Mouse (Mus musculus) C2C12 (cell line): ENCODE data around the gene Kif27.

Experiments used
- CEBPB ChIP-seq: IDR thresholded peaks from one replicate; pipeline ENCODE4 v1.6.1; 2011; ENCODE audit warnings: low read depth, mild to moderate bottlenecking, control low read depth, moderate library complexity
- CTCF ChIP-seq: IDR thresholded peaks from one replicate; pipeline ENCODE4 v1.5.1; 2011; ENCODE audit not compliant: control insufficient read depth, insufficient read depth, insufficient read length
- MAX ChIP-seq: IDR thresholded peaks from one replicate; pipeline ENCODE4 v1.6.1; 2011; ENCODE audit warnings: mild to moderate bottlenecking, control low read depth
- MYOG ChIP-seq: IDR thresholded peaks from one replicate; pipeline ENCODE4 v1.6.1; 2011; ENCODE audit not compliant: control insufficient read depth, insufficient read length; ENCODE audit errors: extremely low read depth
- USF1 ChIP-seq: IDR thresholded peaks from one replicate; pipeline ENCODE4 v1.6.1; 2011; ENCODE audit warnings: low read depth, mild to moderate bottlenecking, control low read depth, moderate library complexity

DNA sequence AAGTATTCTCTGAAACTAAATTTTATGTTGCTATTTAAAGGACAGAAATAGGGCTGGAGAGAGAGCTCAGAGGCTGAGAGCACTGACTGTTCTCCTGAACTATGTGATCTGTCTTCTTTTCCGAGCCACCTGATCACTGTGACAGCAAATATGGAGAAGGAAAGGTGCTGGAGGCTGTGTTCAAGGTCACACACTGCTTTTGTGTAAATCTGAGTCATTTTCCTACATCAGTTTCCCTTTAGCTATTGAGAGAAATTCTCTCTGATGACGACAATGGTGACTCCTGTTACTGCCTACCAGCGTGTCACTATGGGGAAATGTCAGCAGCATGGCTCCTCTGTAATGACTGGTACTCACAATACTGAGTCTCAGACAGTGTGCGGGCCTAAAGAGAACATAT is 97.2 kb downstream of the Kif27 start:
- no peak for TF ChIP-seq CTCF
- TF ChIP-seq CEBPB: no peak
- TF ChIP-seq USF1: no peak
- TF ChIP-seq MAX: no peak
- no peak for TF ChIP-seq MYOG
